Mouse (Mus musculus) hindbrain, embryonic 13.5 days (tissue): ENCODE data around the gene C1qtnf7. TPM values are rescaled to one million over a fixed set of nuclear protein-coding genes. Genes with fewer than 3 reads are reported as not detected.
A peak's percentile ranks its signal among the peaks of the same experiment; 100 is the strongest.

Experiments used
- ATAC-seq: fragments of 200-750 bp; cut with Nextera tagmentation; 2 replicates; pipeline ENCODE4 v1.8.0; 2017; ENCODE audit warnings: moderate TSS enrichment; ENCODE audit not compliant: low FRiP score
- H3K27ac ChIP-seq: fragments of 300-500 bp; sonication (generic); 2 replicates; pipeline ENCODE4 v1.5.1; 2015; ENCODE audit warnings: inconsistent platforms, mild to moderate bottlenecking, moderate library complexity
- H3K27me3 ChIP-seq: fragments of 300-500 bp; sonication (generic); 2 replicates; pipeline ENCODE4 v1.6.1; 2015; ENCODE audit warnings: mild to moderate bottlenecking, inconsistent platforms
- H3K36me3 ChIP-seq: fragments of 300-500 bp; sonication (generic); 2 replicates; pipeline ENCODE4 v1.6.1; 2015; ENCODE audit warnings: mild to moderate bottlenecking, inconsistent platforms
- H3K4me1 ChIP-seq: fragments of 300-500 bp; sonication (generic); replicated peaks from 2 replicates; pipeline ENCODE4 v1.6.1; 2015; ENCODE audit warnings: inconsistent platforms
- H3K4me2 ChIP-seq: fragments of 300-500 bp; sonication (generic); 2 replicates; pipeline ENCODE4 v1.6.1; 2015; ENCODE audit warnings: inconsistent platforms, mild to moderate bottlenecking, moderate library complexity
- H3K4me3 ChIP-seq: fragments of 300-500 bp; sonication (generic); 2 replicates; pipeline ENCODE4 v1.5.1; 2015; ENCODE audit warnings: mild to moderate bottlenecking, inconsistent platforms
- H3K9ac ChIP-seq: fragments of 300-500 bp; sonication (generic); 2 replicates; pipeline ENCODE4 v1.6.1; 2015; ENCODE audit warnings: mild to moderate bottlenecking, inconsistent platforms
- H3K9me3 ChIP-seq: fragments of 300-500 bp; sonication (generic); 2 replicates; pipeline ENCODE4 v1.6.1; 2016; ENCODE audit warnings: inconsistent platforms
- WGBS: fragments of 180-500 bp; shearing (Covaris S2); methylation state at CpG from one replicate; pipeline ENCODE4 v1.1.7; 2015; 5-methylcytosine and 5-hydroxymethylcytosine counted together
- polyA plus RNA-seq: library from polyadenylated mRNA; unstranded; fragments of >200 nt; fragmentation: Nextera tagmentation; extraction: Ambion mirVana; gene quantifications from 2 replicates; pipeline ENCODE4 v1.2.1, GENCODE M21; 2015

Gene C1qtnf7
- polyA plus RNA-seq, 1 experiment from 2014 or later, result 2.2 TPM

GRCm38 (mm10) chr5:43585406-43586245, 70.3 kb downstream of the C1qtnf7 start:
- H3K4me2 ChIP-seq, result no peak overlapping the region
- no peak for ATAC-seq
- H3K4me1 ChIP-seq, result no peaks in the 10 kb centered on the region; the same call in 1 of the 2 replicates
- H3K36me3 ChIP-seq, result no peaks in the 10 kb centered on the region
- no peaks in the 10 kb centered on the region for H3K9me3 ChIP-seq
- WGBS, result 74% methylated on average over 10 of the region's 11 CpGs
- no peaks in the 10 kb centered on the region for H3K27me3 ChIP-seq
- no peak overlapping the region for H3K4me3 ChIP-seq
- H3K27ac ChIP-seq, result no peak overlapping the region
- no peak overlapping the region for H3K9ac ChIP-seq

- Histone ChIP-seq H3K4me3 (no peak overlapping the region), H3K27me3 (no peaks in the 10 kb centered on the region), H3K4me1 (no peaks in the 10 kb centered on the region), H3K9ac (no peak overlapping the region), H3K4me2 (no peak overlapping the region), H3K36me3 (no peaks in the 10 kb centered on the region), H3K27ac (no peak overlapping the region), H3K9me3 (no peaks in the 10 kb centered on the region)
- ATAC-seq, result no peak
- WGBS, result 81% methylated on average over 5 of the region's 5 CpGs
Measured at GRCm38 (mm10) chr5:43588791-43589439, 73.6 kb downstream of the C1qtnf7 start.

GRCm38 (mm10) chr5:43589440-43589830, 74.1 kb downstream of the C1qtnf7 start:
- Histone ChIP-seq H3K4me1 (no peaks in the 10 kb centered on the region), H3K4me2 (no peak overlapping the region), H3K9ac (no peak overlapping the region), H3K27ac (no peak overlapping the region), H3K27me3 (no peaks in the 10 kb centered on the region), H3K9me3 (no peaks in the 10 kb centered on the region), H3K36me3 (no peaks in the 10 kb centered on the region), H3K4me3 (no peak overlapping the region)
- ATAC-seq, result no peak
- WGBS, result 63% methylated on average over 2 of the region's 2 CpGs

- no peaks in the 10 kb centered on the region for H3K27me3 ChIP-seq
- WGBS, result 82% methylated on average over 2 of the region's 2 CpGs
Measured at GRCm38 (mm10) chr5:43590311-43590731, 75.0 kb downstream of the C1qtnf7 start.

GRCm38 (mm10) chr5:43601601-43602000, 86.3 kb downstream of the C1qtnf7 start:
- no peaks in the 10 kb centered on the region for H3K36me3 ChIP-seq
- no peaks in the 10 kb centered on the region for H3K4me1 ChIP-seq
- ATAC-seq, result no peak
- no peaks in the 10 kb centered on the region for H3K27me3 ChIP-seq
- no peak overlapping the region for H3K27ac ChIP-seq
- no peaks in the 10 kb centered on the region for H3K9me3 ChIP-seq
- no peak overlapping the region for H3K4me2 ChIP-seq
- no peak overlapping the region for H3K9ac ChIP-seq
- 91% methylated on average over 8 of the region's 8 CpGs for WGBS
- H3K4me3 ChIP-seq, result no peak overlapping the region

More at GRCm38 (mm10) chr5:43590311-43590731, 75.0 kb downstream of the C1qtnf7 start:
- Histone ChIP-seq H3K9me3 (no peaks in the 10 kb centered on the region), H3K9ac (no peak overlapping the region), H3K4me3 (no peak overlapping the region), H3K4me2 (no peak overlapping the region), H3K36me3 (no peaks in the 10 kb centered on the region), H3K4me1 (no peaks in the 10 kb centered on the region), H3K27ac (no peak overlapping the region)
- ATAC-seq, result no peak

- no peaks in the 10 kb centered on the region for H3K36me3 ChIP-seq
- no peak overlapping the region for H3K4me2 ChIP-seq
- WGBS, result 86% methylated on average over 3 of the region's 3 CpGs
- H3K27ac ChIP-seq, result no peak overlapping the region
- no peaks in the 10 kb centered on the region for H3K4me1 ChIP-seq
- no peak overlapping the region for H3K9ac ChIP-seq
- ATAC-seq, result no peak
- H3K4me3 ChIP-seq, result no peak overlapping the region
- no peaks in the 10 kb centered on the region for H3K27me3 ChIP-seq
- H3K9me3 ChIP-seq, result no peaks in the 10 kb centered on the region
Measured at GRCm38 (mm10) chr5:43602518-43602917, 87.2 kb downstream of the C1qtnf7 start.

GRCm38 (mm10) chr5:43603559-43603958, 88.2 kb downstream of the C1qtnf7 start:
- Histone ChIP-seq H3K27me3 (no peaks in the 10 kb centered on the region), H3K4me3 (no peak overlapping the region), H3K27ac (no peak overlapping the region), H3K9me3 (no peaks in the 10 kb centered on the region), H3K4me2 (no peak overlapping the region), H3K9ac (no peak overlapping the region), H3K4me1 (no peaks in the 10 kb centered on the region), H3K36me3 (no peaks in the 10 kb centered on the region)
- WGBS, result 65% methylated on average over 3 of the region's 3 CpGs
- ATAC-seq, result no peak

GRCm38 (mm10) chr5:43608073-43608472, 92.7 kb downstream of the C1qtnf7 start:
- Histone ChIP-seq H3K4me1 (peaks cover 11% of the 10 kb centered on the region), H3K27ac (no peak overlapping the region), H3K4me3 (no peak overlapping the region), H3K36me3 (no peaks in the 10 kb centered on the region), H3K27me3 (no peaks in the 10 kb centered on the region), H3K9me3 (no peaks in the 10 kb centered on the region), H3K9ac (no peak overlapping the region), H3K4me2 (no peak overlapping the region)
- WGBS, result 63% methylated on average over 3 of the region's 3 CpGs
- ATAC-seq, result peak; percentile 52; the same call in 1 of the 2 replicates

- WGBS, result 93% methylated on average over 1 of the region's 1 CpGs
- Histone ChIP-seq H3K4me2 (no peak overlapping the region), H3K27ac (no peak overlapping the region; the same call in 1 of the 2 replicates), H3K9ac (no peak overlapping the region), H3K27me3 (no peaks in the 10 kb centered on the region), H3K9me3 (no peaks in the 10 kb centered on the region), H3K4me1 (peaks cover 11% of the 10 kb centered on the region), H3K36me3 (no peaks in the 10 kb centered on the region), H3K4me3 (no peak overlapping the region)
- no peak for ATAC-seq
Measured at GRCm38 (mm10) chr5:43609760-43610159, 94.4 kb downstream of the C1qtnf7 start.

- no peak overlapping the region for H3K4me3 ChIP-seq
- H3K36me3 ChIP-seq, result no peaks in the 10 kb centered on the region
- no peaks in the 10 kb centered on the region for H3K9me3 ChIP-seq
- peaks cover 15% of the 10 kb centered on the region for H3K4me1 ChIP-seq
- no peak overlapping the region for H3K9ac ChIP-seq
- no peak overlapping the region; the same call in 1 of the 2 replicates for H3K27ac ChIP-seq
- peak; percentile 72 for ATAC-seq
- no peak overlapping the region for H3K4me2 ChIP-seq
- H3K27me3 ChIP-seq, result no peaks in the 10 kb centered on the region
- 64% methylated on average over 7 of the region's 7 CpGs for WGBS
Measured at GRCm38 (mm10) chr5:43621575-43622299, 106.4 kb downstream of the C1qtnf7 start.

- H3K36me3 ChIP-seq, result no peaks in the 10 kb centered on the region
- 82% methylated on average over 4 of the region's 4 CpGs for WGBS
- ATAC-seq, result no peak
- H3K4me2 ChIP-seq, result no peak overlapping the region
- no peak overlapping the region for H3K4me3 ChIP-seq
- no peak overlapping the region for H3K9ac ChIP-seq
- H3K9me3 ChIP-seq, result no peaks in the 10 kb centered on the region
- no peak overlapping the region for H3K27ac ChIP-seq
- no peaks in the 10 kb centered on the region for H3K27me3 ChIP-seq
- peaks cover 11% of the 10 kb centered on the region for H3K4me1 ChIP-seq
Measured at GRCm38 (mm10) chr5:43625407-43625806, 110.1 kb downstream of the C1qtnf7 start.

- H3K27ac ChIP-seq, result no peak overlapping the region
- 92% methylated on average over 5 of the region's 5 CpGs for WGBS
- H3K9me3 ChIP-seq, result no peaks in the 10 kb centered on the region
- ATAC-seq, result peak; percentile 52; the same call in 1 of the 2 replicates
- no peak overlapping the region for H3K9ac ChIP-seq
- no peaks in the 10 kb centered on the region for H3K27me3 ChIP-seq
- no peak overlapping the region for H3K4me2 ChIP-seq
- H3K4me3 ChIP-seq, result no peak overlapping the region
- no peaks in the 10 kb centered on the region for H3K36me3 ChIP-seq
- H3K4me1 ChIP-seq, result no peaks in the 10 kb centered on the region
Measured at GRCm38 (mm10) chr5:43634071-43634601, 118.8 kb downstream of the C1qtnf7 start.
